Mouse (Mus musculus): ENCODE measurements around the gene Zbtb43.

DNA sequence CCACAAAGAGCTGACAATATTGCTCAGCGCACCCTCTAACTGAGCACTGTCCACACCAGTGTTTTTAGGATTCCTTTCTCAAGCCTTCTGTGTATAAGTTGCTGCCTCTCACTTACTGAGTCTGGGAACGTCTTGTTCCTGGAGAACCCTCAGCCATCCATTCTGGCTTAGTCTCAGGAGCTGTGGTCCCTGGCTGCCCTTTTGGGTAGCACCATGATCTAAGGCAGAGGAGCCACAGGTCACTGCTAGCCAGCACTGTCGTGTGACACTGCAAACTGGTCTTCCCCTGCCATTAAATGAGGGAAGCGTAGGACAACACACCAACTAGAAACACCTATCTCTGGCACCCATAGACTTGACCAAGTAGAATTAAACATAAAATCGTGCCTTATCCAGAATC, 15.6 kb downstream of the Zbtb43 start:
- TF ChIP-seq CTCF (conservative IDR thresholded peaks at IDR 0.05; ENCODE audit: insufficient read depth, insufficient read length, low read depth, low read length): no peak
- TF ChIP-seq POLR2A (IDR thresholded peaks at IDR 0.05; ENCODE audit: low read depth, low read length): no peak

All from kidney, adult 2 months (tissue).